Mouse (Mus musculus): ENCODE measurements around the gene Cbx8.

The Cbx8 gene

GRCm38 (mm10) chr11:119040600-119041324 is at the start of gene Cbx8:
Cbx8 (minus strand) TSS chr11:119040969.
- in situ Hi-C loops (cut with MboI; ENCODE audit: low sequenced_read_pairs), result no loop called here

GRCm38 (mm10) chr11:119090076-119090960 is 49.5 kb upstream of the Cbx8 start:
- in situ Hi-C loops (cut with MboI; ENCODE audit: low sequenced_read_pairs), result loop anchor here (5.0 kb wide), 1 partner anchor 97 kb away; no protein-coding TSS in a partner anchor

- in situ Hi-C loops (cut with MboI; ENCODE audit: low sequenced_read_pairs), result loop anchor here (5.0 kb wide), 1 partner anchor 98 kb away; no protein-coding TSS in a partner anchor
These were observed 48.7 kb upstream of the Cbx8 start for GRCm38 (mm10) chr11:119089235-119090075.

- in situ Hi-C loops (cut with MboI; ENCODE audit: low sequenced_read_pairs), result no loop called here
These were observed 47.8 kb upstream of the Cbx8 start for GRCm38 (mm10) chr11:119088391-119089234.

GRCm38 (mm10) chr11:119087301-119088082 is 46.7 kb upstream of the Cbx8 start:
- in situ Hi-C loops (cut with MboI; ENCODE audit: low sequenced_read_pairs), result no loop called here

GRCm38 (mm10) chr11:119086144-119086971 is 45.6 kb upstream of the Cbx8 start, which contains the start of gene Cbx4:
Cbx4 (minus strand) TSS chr11:119086221.
- in situ Hi-C loops (cut with MboI; ENCODE audit: low sequenced_read_pairs), result no loop called here

GRCm38 (mm10) chr11:119085279-119086062 is 44.7 kb upstream of the Cbx8 start:
- in situ Hi-C loops (cut with MboI; ENCODE audit: low sequenced_read_pairs), result no loop called here

GRCm38 (mm10) chr11:119084446-119085278 is 43.9 kb upstream of the Cbx8 start:
- in situ Hi-C loops (cut with MboI; ENCODE audit: low sequenced_read_pairs), result no loop called here

GRCm38 (mm10) chr11:119083724-119084445 is 43.1 kb upstream of the Cbx8 start:
- in situ Hi-C loops (cut with MboI; ENCODE audit: low sequenced_read_pairs), result no loop called here

GRCm38 (mm10) chr11:119082638-119083599 is 42.1 kb upstream of the Cbx8 start:
- in situ Hi-C loops (cut with MboI; ENCODE audit: low sequenced_read_pairs), result no loop called here

GRCm38 (mm10) chr11:119081839-119082637 is 41.3 kb upstream of the Cbx8 start:
- in situ Hi-C loops (cut with MboI; ENCODE audit: low sequenced_read_pairs), result no loop called here

GRCm38 (mm10) chr11:119081148-119081838 is 40.5 kb upstream of the Cbx8 start:
- in situ Hi-C loops (cut with MboI; ENCODE audit: low sequenced_read_pairs), result no loop called here

GRCm38 (mm10) chr11:119080461-119081147 is 39.8 kb upstream of the Cbx8 start:
- in situ Hi-C loops (cut with MboI; ENCODE audit: low sequenced_read_pairs), result no loop called here
